Mouse (Mus musculus) cerebellum, adult 9-11 months (tissue): ENCODE data around the gene Eif2b4.
"Not testable (repeated sequence)": the region's sequence is repeated elsewhere in the genome, so short reads cannot be mapped to it uniquely, and the experiment has no call there.

Source experiments
- DNase-seq: peaks from one replicate; pipeline ENCODE4 v3.0.0; 2022

The Eif2b4 gene

GRCm38 (mm10) chr5:31192939-31193630, at the start of gene Eif2b4, which contains the start of gene Snx17:
Eif2b4 (minus strand) TSS chr5:31193430.
Snx17 (plus strand) TSS chr5:31193227.
- DNase-seq: peak; percentile 99

GRCm38 (mm10) chr5:31242191-31242590, 49.0 kb upstream of the Eif2b4 start:
- no peak for DNase-seq

- DNase-seq: no peak
Observed at GRCm38 (mm10) chr5:31241522-31242034, 48.3 kb upstream of the Eif2b4 start.

- DNase-seq: peak; percentile 97
Observed at GRCm38 (mm10) chr5:31240637-31241521, 47.6 kb upstream of the Eif2b4 start, which contains the start of the genes Nrbp1 and Gm9970. Nrbp1 (plus strand) TSS chr5:31240864. Gm9970 (minus strand) TSS chr5:31241232.

- no peak for DNase-seq
Observed at GRCm38 (mm10) chr5:31226641-31227040, 33.4 kb upstream of the Eif2b4 start.

GRCm38 (mm10) chr5:31222696-31223095, 29.5 kb upstream of the Eif2b4 start:
- DNase-seq: no peak

- DNase-seq: no peak
Observed at GRCm38 (mm10) chr5:31221304-31221945, 28.2 kb upstream of the Eif2b4 start.

GRCm38 (mm10) chr5:31220448-31221303, 27.4 kb upstream of the Eif2b4 start, which contains the start of gene Ppm1g:
Ppm1g (minus strand) TSS chr5:31220687.
- DNase-seq: peak; percentile 95

- no peak for DNase-seq
Observed at GRCm38 (mm10) chr5:31219911-31220447, 26.7 kb upstream of the Eif2b4 start.

GRCm38 (mm10) chr5:31219474-31219873, 26.2 kb upstream of the Eif2b4 start:
- no peak for DNase-seq

- DNase-seq: no peak
Observed at GRCm38 (mm10) chr5:31219070-31219469, 25.8 kb upstream of the Eif2b4 start.

GRCm38 (mm10) chr5:31218294-31218693, 25.1 kb upstream of the Eif2b4 start:
- DNase-seq: no peak

GRCm38 (mm10) chr5:31216554-31216953, 23.3 kb upstream of the Eif2b4 start:
- DNase-seq: not testable (repeated sequence)

- DNase-seq: no peak
Observed at GRCm38 (mm10) chr5:31204421-31204820, 11.2 kb upstream of the Eif2b4 start.

- no peak for DNase-seq
Observed at GRCm38 (mm10) chr5:31203866-31204265, 10.6 kb upstream of the Eif2b4 start.

- DNase-seq: peak; percentile 68
Observed at GRCm38 (mm10) chr5:31202933-31203332, 9.7 kb upstream of the Eif2b4 start.

GRCm38 (mm10) chr5:31201742-31202590, 8.7 kb upstream of the Eif2b4 start, which contains the start of gene Zfp513:
Zfp513 (minus strand) TSS chr5:31202303.
- peak; percentile 99 for DNase-seq

GRCm38 (mm10) chr5:31201042-31201741, 8.0 kb upstream of the Eif2b4 start:
- DNase-seq: no peak

GRCm38 (mm10) chr5:31200327-31200768, 7.1 kb upstream of the Eif2b4 start:
- DNase-seq: peak; percentile 68

GRCm38 (mm10) chr5:31199893-31200292, 6.7 kb upstream of the Eif2b4 start:
- DNase-seq: peak; percentile 57
